Mouse (Mus musculus): ENCODE measurements at regions not wholly inside any gene's neighbourhood (a gene's known extent, or its start where the extent isn't known, plus 50 kb on each side); places are given as distances from the start of the nearest gene placed in this dataset.

DNA sequence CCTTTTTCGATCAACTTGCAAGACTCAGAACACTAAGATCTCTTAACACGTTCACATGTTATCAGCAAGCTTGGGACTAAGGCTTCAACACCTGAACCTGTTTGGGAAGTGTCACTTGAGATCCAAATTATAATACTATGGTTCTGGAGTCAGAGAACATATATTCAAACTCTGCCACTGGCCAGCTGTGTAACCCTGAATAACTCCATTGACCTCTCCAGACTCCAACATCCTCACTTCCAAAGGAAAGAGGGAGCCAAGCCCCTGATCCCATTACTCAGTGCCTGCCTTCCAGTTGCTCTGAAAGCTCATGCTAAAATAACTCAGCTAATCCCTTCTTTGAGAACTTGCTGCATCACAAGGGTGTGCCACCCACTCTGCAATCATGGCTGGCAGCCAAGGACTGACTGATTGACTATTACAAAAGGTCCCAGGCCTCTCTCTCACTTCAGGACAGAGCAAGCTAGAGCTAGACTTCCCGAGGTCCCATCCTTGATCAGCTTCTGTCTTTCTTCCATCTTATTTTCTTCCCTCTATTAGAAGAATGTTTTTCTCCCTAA, 58.8 kb upstream of the 9330182O14Rik start:
- Histone ChIP-seq H3K4me1 (replicated peaks; ENCODE audit: control insufficient read depth, insufficient read depth, low read length) (no peaks in the 10 kb centered on the region), H3K9ac (ENCODE audit: low read length) (no peak overlapping the region), H3K4me3 (ENCODE audit: low read length) (no peak overlapping the region), H3K9me3 (ENCODE audit: control insufficient read depth, low read length) (no peaks in the 10 kb centered on the region), H3K27me3 (ENCODE audit: control insufficient read depth, insufficient read depth, low read depth, low read length) (no peaks in the 10 kb centered on the region), H3K36me3 (ENCODE audit: control insufficient read depth, insufficient read depth, low read length) (no peaks in the 10 kb centered on the region), H3K27ac (ENCODE audit: low read length) (no peak overlapping the region), H3K4me2 (ENCODE audit: low read depth, low read length) (no peak overlapping the region)
- ATAC-seq (ENCODE audit: low read depth), result no peak
- 62% methylated on average over 3 of the region's 3 CpGs for WGBS

DNA sequence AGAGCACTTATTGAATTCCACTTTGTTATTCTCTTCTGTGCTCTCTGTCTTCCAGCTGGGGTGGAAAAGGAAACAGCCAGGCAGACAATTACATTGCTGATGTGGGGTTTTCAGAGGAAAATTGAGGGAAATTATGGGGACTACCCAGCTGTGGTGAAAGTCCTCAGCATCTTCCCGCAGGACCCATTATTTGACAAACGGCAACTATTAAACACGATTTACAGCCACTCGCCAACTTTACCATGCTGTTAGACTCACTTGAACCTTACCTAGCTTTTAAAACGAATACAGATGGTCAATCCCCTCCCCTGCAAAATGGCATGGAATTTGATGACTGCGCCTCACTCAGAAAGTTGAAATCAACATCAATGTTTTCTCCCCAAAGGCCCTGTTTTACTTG, 54.3 kb upstream of the 9330182O14Rik start:
- Histone ChIP-seq H3K4me3 (ENCODE audit: low read length) (no peak overlapping the region), H3K27me3 (ENCODE audit: control insufficient read depth, insufficient read depth, low read depth, low read length) (no peaks in the 10 kb centered on the region), H3K9me3 (ENCODE audit: control insufficient read depth, low read length) (no peaks in the 10 kb centered on the region), H3K4me2 (ENCODE audit: low read depth, low read length) (no peak overlapping the region), H3K36me3 (ENCODE audit: control insufficient read depth, insufficient read depth, low read length) (no peaks in the 10 kb centered on the region), H3K9ac (ENCODE audit: low read length) (no peak overlapping the region), H3K4me1 (replicated peaks; ENCODE audit: control insufficient read depth, insufficient read depth, low read length) (no peaks in the 10 kb centered on the region), H3K27ac (ENCODE audit: low read length) (no peak overlapping the region)
- WGBS, result 88% methylated on average over 6 of the region's 6 CpGs
- ATAC-seq (ENCODE audit: low read depth), result no peak
